Mouse (Mus musculus) lung, postnatal 0 days (tissue): ENCODE measurements at regions not wholly inside any gene's neighbourhood (a gene's known extent, or its start where the extent isn't known, plus 50 kb on each side); places are given as distances from the start of the nearest gene placed in this dataset.

Experiments used
- CTCF ChIP-seq: IDR thresholded peaks from 2 replicates; pipeline ENCODE4 v1.5.1; 2016; ENCODE audit warnings: antibody characterized with exemption, mild to moderate bottlenecking
- EP300 ChIP-seq: IDR thresholded peaks from 2 replicates; pipeline ENCODE4 v1.6.1; 2016; ENCODE audit warnings: antibody characterized with exemption, mild to moderate bottlenecking, control low read depth

DNA sequence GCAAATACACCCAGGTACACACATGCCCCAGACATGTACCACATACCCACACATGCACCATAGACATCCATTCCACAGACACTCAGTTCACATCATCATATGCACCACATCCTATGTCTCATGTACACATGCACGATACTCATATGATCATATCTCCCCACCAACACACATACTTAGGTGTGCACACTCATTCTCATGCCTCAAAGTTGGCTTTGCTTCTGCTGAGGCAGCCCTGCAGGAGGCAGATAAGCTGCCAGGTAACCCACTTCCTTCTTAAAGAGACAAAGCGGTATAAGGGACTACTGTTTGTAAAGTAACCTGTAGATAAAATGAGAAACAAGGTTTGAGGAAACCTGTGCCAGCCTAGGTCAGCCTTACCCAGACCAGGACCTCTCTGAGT lies 225.2 kb upstream of the Spdye4c start:
- TF ChIP-seq CTCF (no peak), EP300 (no peak)
